Mouse (Mus musculus) E14TG2a.4 (cell line): Measurements from ENCODE around the gene Zbtb3.

ENCODE experiments used
- CTCF ChIP-seq: conservative IDR thresholded peaks from 2 replicates; pipeline ENCODE4 v1.5.1; 2014; ENCODE audit warnings: low read length
- POU5F1 ChIP-seq: IDR thresholded peaks from 2 replicates; pipeline ENCODE4 v1.6.1; 2014; ENCODE audit warnings: low read length, borderline replicate concordance

- TF ChIP-seq CTCF (no peak), POU5F1 (no peak)
Measured at GRCm38 (mm10) chr19:8774951-8775421, 27.4 kb upstream of the Zbtb3 start.
